Mouse (Mus musculus) spleen, adult 2 months (tissue): Measurements from ENCODE around the gene Osgin1.

Experiments used
- CTCF ChIP-seq: fragments of 200-500 bp; IDR thresholded peaks from 2 replicates; pipeline ENCODE4 v1.5.1; 2011; ENCODE audit warnings: mild to moderate bottlenecking, inconsistent platforms; ENCODE audit not compliant: insufficient read depth, insufficient read length, insufficient replicate concordance; ENCODE audit errors: extremely low read depth
- POLR2A ChIP-seq: fragments of 200-500 bp; IDR thresholded peaks from 2 replicates; pipeline ENCODE4 v1.6.1; 2011; ENCODE audit warnings: low read depth, low read length, inconsistent platforms

- TF ChIP-seq POLR2A (no peak), CTCF (no peak)
Measured at GRCm38 (mm10) chr8:119447781-119448170, 13.9 kb downstream of the Osgin1 start.
